Mouse (Mus musculus): ENCODE results near the gene Myo10.

- TF ChIP-seq TAL1 (IDR thresholded peaks at IDR 0.05; ENCODE audit: low read length) (no peak), GATA1 (IDR thresholded peaks at IDR 0.05; ENCODE audit: low read length) (no peak)
These were observed 220.2 kb downstream of the Myo10 start for GRCm38 (mm10) chr15:25842462-25843085.
